Mouse (Mus musculus): ENCODE results near the gene Rbms3. TPM values are rescaled to one million over a fixed set of nuclear protein-coding genes. Genes with fewer than 3 reads are reported as not detected.

Gene Rbms3
- polyA plus RNA-seq, 1 experiment from 2014 or later: 45.9 TPM

DNA sequence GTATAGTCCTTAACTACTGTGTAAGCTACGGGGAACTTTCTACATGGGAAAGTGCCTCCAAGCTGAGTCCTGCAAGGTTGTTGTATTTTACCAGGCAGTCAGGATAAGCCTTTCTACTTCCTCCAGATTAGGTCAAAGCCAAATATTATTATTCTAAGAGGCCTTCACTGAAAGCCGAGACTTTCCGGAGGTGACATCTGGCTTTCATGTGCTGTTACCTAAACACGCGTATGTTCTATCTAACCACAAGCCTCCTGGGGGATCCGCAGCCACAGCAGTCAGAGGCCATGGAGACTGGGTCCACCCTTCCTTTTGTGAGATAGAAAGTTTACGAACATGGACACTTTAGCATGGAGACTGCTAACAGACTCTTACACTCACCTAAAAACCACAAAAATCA lies 552.2 kb downstream of the Rbms3 start:
- no peak overlapping the region for H3K9ac ChIP-seq (replicated peaks; ENCODE audit: low read length)
- DNase-seq (ENCODE audit: low spot score) (peak; percentile 78), ATAC-seq (replicated peaks; ENCODE audit: insufficient number of reproducible peaks, low FRiP score, low TSS enrichment, low read depth) (no peak)
- no peaks in the 10 kb centered on the region for H3K9me3 ChIP-seq (replicated peaks; ENCODE audit: control insufficient read depth, low read length)
- H3K4me3 ChIP-seq (ENCODE audit: low read depth, low read length): no peak overlapping the region
- H3K27me3 ChIP-seq (ENCODE audit: control insufficient read depth, insufficient read depth, low read length): no peaks in the 10 kb centered on the region
- H3K4me1 ChIP-seq (ENCODE audit: control insufficient read depth, insufficient read depth, low read length): peaks cover 4% of the 10 kb centered on the region; the same call in 1 of the 2 replicates
- H3K27ac ChIP-seq (replicated peaks; ENCODE audit: low read depth, low read length): peak overlapping the region; percentile 15; the same call in 1 of the 2 replicates
- 31% methylated on average over 7 of the region's 7 CpGs for WGBS
- H3K4me2 ChIP-seq (ENCODE audit: low read depth, low read length): no peak overlapping the region
- H3K36me3 ChIP-seq (replicated peaks; ENCODE audit: control insufficient read depth, insufficient read depth, low read depth, low read length): no peaks in the 10 kb centered on the region

- 33% methylated on average over 8 of the region's 8 CpGs for WGBS
- Histone ChIP-seq H3K4me2 (ENCODE audit: low read depth, low read length) (no peak overlapping the region), H3K9ac (replicated peaks; ENCODE audit: low read length) (no peak overlapping the region), H3K4me3 (ENCODE audit: low read depth, low read length) (no peak overlapping the region), H3K36me3 (replicated peaks; ENCODE audit: control insufficient read depth, insufficient read depth, low read depth, low read length) (no peaks in the 10 kb centered on the region), H3K4me1 (ENCODE audit: control insufficient read depth, insufficient read depth, low read length) (peaks cover 5% of the 10 kb centered on the region; the same call in 1 of the 2 replicates), H3K9me3 (replicated peaks; ENCODE audit: control insufficient read depth, low read length) (no peaks in the 10 kb centered on the region), H3K27me3 (ENCODE audit: control insufficient read depth, insufficient read depth, low read length) (no peaks in the 10 kb centered on the region), H3K27ac (replicated peaks; ENCODE audit: low read depth, low read length) (no peak overlapping the region)
- ATAC-seq (replicated peaks; ENCODE audit: insufficient number of reproducible peaks, low FRiP score, low TSS enrichment, low read depth) (no peak), DNase-seq (ENCODE audit: low spot score) (peak; percentile 27)
Measured at GRCm38 (mm10) chr9:117076785-117077184, 552.9 kb downstream of the Rbms3 start.

- ATAC-seq (replicated peaks; ENCODE audit: insufficient number of reproducible peaks, low FRiP score, low TSS enrichment, low read depth) (peak; percentile 60), DNase-seq (ENCODE audit: low spot score) (peak; percentile 77)
- Histone ChIP-seq H3K4me3 (ENCODE audit: low read depth, low read length) (no peak overlapping the region), H3K4me1 (ENCODE audit: control insufficient read depth, insufficient read depth, low read length) (peaks cover 6% of the 10 kb centered on the region; the same call in 1 of the 2 replicates), H3K27me3 (ENCODE audit: control insufficient read depth, insufficient read depth, low read length) (no peaks in the 10 kb centered on the region), H3K4me2 (ENCODE audit: low read depth, low read length) (no peak overlapping the region), H3K9ac (replicated peaks; ENCODE audit: low read length) (no peak overlapping the region), H3K9me3 (replicated peaks; ENCODE audit: control insufficient read depth, low read length) (no peaks in the 10 kb centered on the region), H3K27ac (replicated peaks; ENCODE audit: low read depth, low read length) (no peak overlapping the region), H3K36me3 (replicated peaks; ENCODE audit: control insufficient read depth, insufficient read depth, low read depth, low read length) (no peaks in the 10 kb centered on the region)
- 11% methylated on average over 2 of the region's 2 CpGs for WGBS
Measured at GRCm38 (mm10) chr9:117072433-117073099, 557.1 kb downstream of the Rbms3 start.

DNA sequence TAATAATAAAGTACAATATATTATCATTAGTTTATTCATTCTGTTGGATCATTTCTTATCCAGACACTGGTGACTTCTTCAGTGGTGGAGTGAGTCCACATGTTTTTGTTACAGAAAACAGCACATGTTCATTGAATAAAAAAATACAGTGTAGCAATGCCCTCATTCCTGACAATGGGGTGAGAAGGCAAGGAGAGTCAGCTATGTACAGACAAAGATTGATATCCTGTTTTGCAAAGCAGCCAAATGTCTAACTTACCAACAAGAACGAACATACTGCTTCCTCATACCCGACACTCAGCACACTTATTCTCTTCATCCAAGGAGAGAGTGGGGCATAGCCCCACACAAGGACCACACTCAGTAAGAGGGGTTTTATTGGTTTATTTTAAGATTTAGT lies 559.1 kb downstream of the Rbms3 start:
- no peaks in the 10 kb centered on the region for H3K9me3 ChIP-seq (replicated peaks; ENCODE audit: control insufficient read depth, low read length)
- no peak for ATAC-seq (replicated peaks; ENCODE audit: insufficient number of reproducible peaks, low FRiP score, low TSS enrichment, low read depth)
- DNase-seq (ENCODE audit: low spot score): no peak
- no peak overlapping the region for H3K4me3 ChIP-seq (ENCODE audit: low read depth, low read length)
- WGBS: 86% methylated on average over 2 of the region's 2 CpGs
- H3K27ac ChIP-seq (replicated peaks; ENCODE audit: low read depth, low read length): no peak overlapping the region
- H3K27me3 ChIP-seq (ENCODE audit: control insufficient read depth, insufficient read depth, low read length): no peaks in the 10 kb centered on the region
- 0 out of 2 replicates have a peak, but pooled peaks cover 2% of the 10 kb centered on the region for H3K4me1 ChIP-seq (ENCODE audit: control insufficient read depth, insufficient read depth, low read length)
- no peak overlapping the region for H3K9ac ChIP-seq (replicated peaks; ENCODE audit: low read length)
- no peak overlapping the region for H3K4me2 ChIP-seq (ENCODE audit: low read depth, low read length)
- H3K36me3 ChIP-seq (replicated peaks; ENCODE audit: control insufficient read depth, insufficient read depth, low read depth, low read length): no peaks in the 10 kb centered on the region

DNA sequence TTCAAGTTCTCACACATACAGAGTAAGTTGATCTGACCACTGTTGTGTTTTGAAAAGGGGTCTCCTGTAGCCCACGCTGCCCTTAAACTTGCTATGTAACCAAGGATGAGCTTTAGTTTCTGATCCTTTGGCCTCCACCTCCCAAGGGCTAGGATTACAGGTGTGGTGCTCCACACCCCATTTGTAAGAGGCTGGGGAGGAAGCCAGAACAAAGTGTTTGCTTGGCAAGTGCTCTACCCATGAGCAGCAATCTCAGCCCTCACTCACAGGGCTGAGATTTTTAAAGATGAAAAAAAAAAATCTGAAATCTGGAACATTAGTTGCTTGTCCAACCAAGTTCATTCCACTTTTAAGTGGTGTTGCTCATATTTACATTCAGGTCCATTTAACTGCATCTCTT lies 560.5 kb downstream of the Rbms3 start:
- DNase-seq (ENCODE audit: low spot score) (no peak), ATAC-seq (replicated peaks; ENCODE audit: insufficient number of reproducible peaks, low FRiP score, low TSS enrichment, low read depth) (no peak)
- Histone ChIP-seq H3K9ac (replicated peaks; ENCODE audit: low read length) (no peak overlapping the region), H3K4me1 (ENCODE audit: control insufficient read depth, insufficient read depth, low read length) (0 out of 2 replicates have a peak, but pooled peaks cover 2% of the 10 kb centered on the region), H3K4me2 (ENCODE audit: low read depth, low read length) (no peak overlapping the region), H3K36me3 (replicated peaks; ENCODE audit: control insufficient read depth, insufficient read depth, low read depth, low read length) (no peaks in the 10 kb centered on the region), H3K27ac (replicated peaks; ENCODE audit: low read depth, low read length) (no peak overlapping the region), H3K27me3 (ENCODE audit: control insufficient read depth, insufficient read depth, low read length) (no peaks in the 10 kb centered on the region), H3K9me3 (replicated peaks; ENCODE audit: control insufficient read depth, low read length) (no peaks in the 10 kb centered on the region), H3K4me3 (ENCODE audit: low read depth, low read length) (no peak overlapping the region)
- 74% methylated on average over 1 of the region's 1 CpGs for WGBS

GRCm38 (mm10) chr9:117067703-117068419 lies 561.9 kb downstream of the Rbms3 start:
- H3K9ac ChIP-seq (replicated peaks; ENCODE audit: low read length): no peak overlapping the region
- H3K4me2 ChIP-seq (ENCODE audit: low read depth, low read length): no peak overlapping the region
- no peaks in the 10 kb centered on the region for H3K27me3 ChIP-seq (ENCODE audit: control insufficient read depth, insufficient read depth, low read length)
- no peaks in the 10 kb centered on the region for H3K36me3 ChIP-seq (replicated peaks; ENCODE audit: control insufficient read depth, insufficient read depth, low read depth, low read length)
- no peak for ATAC-seq (replicated peaks; ENCODE audit: insufficient number of reproducible peaks, low FRiP score, low TSS enrichment, low read depth)
- H3K27ac ChIP-seq (replicated peaks; ENCODE audit: low read depth, low read length): no peak overlapping the region
- no peak overlapping the region for H3K4me3 ChIP-seq (ENCODE audit: low read depth, low read length)
- DNase-seq (ENCODE audit: low spot score): no peak
- WGBS: 84% methylated on average over 11 of the region's 11 CpGs
- 0 out of 2 replicates have a peak, but pooled peaks cover 2% of the 10 kb centered on the region for H3K4me1 ChIP-seq (ENCODE audit: control insufficient read depth, insufficient read depth, low read length)
- no peaks in the 10 kb centered on the region for H3K9me3 ChIP-seq (replicated peaks; ENCODE audit: control insufficient read depth, low read length)

GRCm38 (mm10) chr9:117066502-117066901 lies 563.2 kb downstream of the Rbms3 start:
- no peaks in the 10 kb centered on the region for H3K27me3 ChIP-seq (ENCODE audit: control insufficient read depth, insufficient read depth, low read length)
- no peaks in the 10 kb centered on the region for H3K36me3 ChIP-seq (replicated peaks; ENCODE audit: control insufficient read depth, insufficient read depth, low read depth, low read length)
- no peak overlapping the region for H3K27ac ChIP-seq (replicated peaks; ENCODE audit: low read depth, low read length)
- no peak overlapping the region for H3K4me2 ChIP-seq (ENCODE audit: low read depth, low read length)
- ATAC-seq (replicated peaks; ENCODE audit: insufficient number of reproducible peaks, low FRiP score, low TSS enrichment, low read depth) (no peak), DNase-seq (ENCODE audit: low spot score) (no peak)
- 73% methylated on average over 3 of the region's 3 CpGs for WGBS
- no peaks in the 10 kb centered on the region for H3K9me3 ChIP-seq (replicated peaks; ENCODE audit: control insufficient read depth, low read length)
- no peak overlapping the region for H3K4me3 ChIP-seq (ENCODE audit: low read depth, low read length)
- H3K9ac ChIP-seq (replicated peaks; ENCODE audit: low read length): no peak overlapping the region
- no peaks in the 10 kb centered on the region for H3K4me1 ChIP-seq (ENCODE audit: control insufficient read depth, insufficient read depth, low read length)

- WGBS: 88% methylated on average over 6 of the region's 6 CpGs
- H3K27ac ChIP-seq (replicated peaks; ENCODE audit: low read depth, low read length): no peak overlapping the region
- H3K27me3 ChIP-seq (ENCODE audit: control insufficient read depth, insufficient read depth, low read length): no peaks in the 10 kb centered on the region
- ATAC-seq (replicated peaks; ENCODE audit: insufficient number of reproducible peaks, low FRiP score, low TSS enrichment, low read depth) (no peak), DNase-seq (ENCODE audit: low spot score) (no peak)
- no peak overlapping the region for H3K9ac ChIP-seq (replicated peaks; ENCODE audit: low read length)
- H3K4me2 ChIP-seq (ENCODE audit: low read depth, low read length): no peak overlapping the region
- no peaks in the 10 kb centered on the region for H3K36me3 ChIP-seq (replicated peaks; ENCODE audit: control insufficient read depth, insufficient read depth, low read depth, low read length)
- no peaks in the 10 kb centered on the region for H3K9me3 ChIP-seq (replicated peaks; ENCODE audit: control insufficient read depth, low read length)
- no peaks in the 10 kb centered on the region for H3K4me1 ChIP-seq (ENCODE audit: control insufficient read depth, insufficient read depth, low read length)
- H3K4me3 ChIP-seq (ENCODE audit: low read depth, low read length): no peak overlapping the region
Measured at GRCm38 (mm10) chr9:117065601-117066000, 564.1 kb downstream of the Rbms3 start.
